Mouse (Mus musculus): ENCODE results near the gene Cep126. TPM values are rescaled to one million over a fixed set of nuclear protein-coding genes. Genes with fewer than 3 reads are reported as not detected.

Cep126 gene
- 1 to 10 TPM; 3.4 to 3.7 TPM for total RNA-seq (2021)
- long read RNA-seq, experiment 1, partial matches to known transcripts: 0 of 2 reads
- long read RNA-seq, experiment 1, other reads (novel, unspliced or antisense): 1 of 2 reads
- long read RNA-seq, experiment 2: 0 reads

- peak; percentile 86 to 88 for DNase-seq
These were observed at the start of gene Cep126 for GRCm38 (mm10) chr9:8134117-8134574. Cep126 (minus strand) TSS chr9:8134294.

DNA sequence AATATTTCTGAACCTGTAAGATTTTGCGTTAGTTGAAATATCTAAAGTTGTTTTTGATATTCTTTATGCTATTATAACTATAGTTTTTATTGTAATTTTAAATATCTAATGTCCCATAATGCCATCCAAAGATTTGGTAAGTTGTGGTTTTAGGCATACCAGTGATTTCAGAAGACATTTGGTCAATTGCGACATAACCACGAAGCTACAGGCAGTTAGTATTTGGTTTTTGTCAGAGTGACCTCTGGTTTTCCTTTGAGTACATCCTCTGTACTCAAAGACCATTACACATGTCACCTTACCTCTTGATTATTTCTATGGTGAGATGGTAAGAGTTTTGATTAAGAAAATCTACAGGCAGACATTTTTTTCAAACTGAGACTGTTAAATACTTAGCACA lies 45.5 kb upstream of the Cep126 start:
- DNase-seq: no peak

GRCm38 (mm10) chr9:8177099-8177498 lies 43.0 kb upstream of the Cep126 start:
- DNase-seq: no peak

DNA sequence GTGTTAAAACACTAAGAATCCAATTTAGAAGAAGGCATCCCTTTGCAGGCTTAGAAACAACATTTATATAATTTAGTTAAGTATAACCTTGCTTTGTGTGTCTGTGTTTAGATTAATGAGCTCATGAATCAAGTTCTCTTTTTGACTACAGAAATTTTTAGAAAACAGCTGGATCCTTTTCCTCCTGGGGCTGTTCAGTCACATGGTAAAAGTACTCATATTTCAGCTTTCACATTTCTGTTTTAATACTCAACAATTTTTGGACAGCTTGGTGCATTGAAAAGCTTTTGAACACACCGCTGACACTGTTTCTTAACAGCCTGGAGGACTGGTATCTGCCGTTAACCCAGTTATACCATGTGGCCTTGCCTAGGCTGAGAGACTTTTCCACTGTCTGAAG lies 22.9 kb upstream of the Cep126 start:
- DNase-seq: no peak

DNA sequence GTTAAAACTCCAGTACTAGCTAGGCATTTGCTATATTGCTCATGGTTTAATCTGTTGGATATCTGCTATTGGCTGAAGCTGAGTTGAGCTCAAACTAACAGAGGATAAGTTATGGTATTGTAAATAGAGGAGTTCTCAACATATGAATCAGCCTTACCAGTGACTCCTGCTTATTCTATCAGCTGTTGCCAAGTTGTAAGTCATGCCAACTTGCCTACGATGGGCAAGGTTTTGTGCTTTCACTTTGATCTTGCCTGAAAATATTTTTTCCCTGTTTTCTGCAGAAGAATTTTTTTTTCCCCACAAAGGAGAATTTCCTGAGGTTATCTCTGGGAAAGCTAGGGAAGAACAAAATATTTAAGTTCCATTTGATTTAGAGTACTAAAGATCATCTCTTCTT lies 5.4 kb upstream of the Cep126 start:
- no peak for DNase-seq

DNA sequence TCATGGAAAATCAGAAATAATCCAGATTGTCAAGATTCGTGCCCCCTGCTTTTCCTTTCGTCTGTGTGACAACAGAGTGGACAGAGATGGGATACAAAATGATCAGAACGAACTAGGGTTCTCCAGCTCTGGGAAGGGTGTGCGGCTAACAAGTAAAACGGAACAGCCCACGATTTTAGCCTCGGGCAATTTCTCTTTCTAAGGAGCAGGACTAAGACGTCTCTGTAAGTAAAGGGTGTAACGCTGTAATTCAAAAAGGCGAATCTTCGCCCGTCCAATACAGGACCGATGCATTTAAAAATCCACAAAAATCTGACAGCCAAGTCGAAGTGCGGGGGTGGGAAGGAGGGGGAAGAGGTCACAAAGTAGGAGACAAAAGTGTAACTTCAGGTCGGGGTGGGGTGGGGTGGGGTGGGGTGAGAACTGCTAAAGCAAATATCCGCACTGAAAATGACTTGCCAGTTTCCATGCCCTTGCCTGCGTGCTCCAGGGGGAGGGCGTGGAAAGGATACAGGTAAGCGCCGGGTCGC lies 443 bp downstream of the Cep126 start:
- no peak for DNase-seq

- DNase-seq: no peak
These were observed 10.6 kb downstream of the Cep126 start for GRCm38 (mm10) chr9:8123495-8123894.

GRCm38 (mm10) chr9:8114516-8114915 lies 19.6 kb downstream of the Cep126 start:
- no peak for DNase-seq

- no peak for DNase-seq
These were observed 31.0 kb downstream of the Cep126 start for GRCm38 (mm10) chr9:8103050-8103449.

DNA sequence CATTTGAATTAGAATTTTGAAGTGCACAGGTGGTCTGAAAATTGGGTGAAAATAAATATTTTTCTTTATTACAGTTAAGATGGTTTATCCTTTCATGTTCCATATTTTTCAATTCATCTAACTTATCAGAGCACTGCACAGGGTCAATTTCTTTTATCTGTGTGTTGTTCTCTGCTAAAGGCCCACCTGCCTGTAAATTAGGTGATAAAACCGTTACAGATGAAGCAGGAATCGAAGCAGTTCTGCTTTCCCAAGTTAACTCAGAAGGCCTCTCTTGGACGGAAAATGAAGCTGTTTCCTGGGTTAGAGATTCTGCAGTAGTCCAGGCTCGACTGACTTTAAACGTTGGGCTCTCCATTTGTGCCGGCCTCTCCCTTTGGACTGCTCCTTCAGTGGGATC lies 33.1 kb downstream of the Cep126 start:
- DNase-seq: no peak

DNA sequence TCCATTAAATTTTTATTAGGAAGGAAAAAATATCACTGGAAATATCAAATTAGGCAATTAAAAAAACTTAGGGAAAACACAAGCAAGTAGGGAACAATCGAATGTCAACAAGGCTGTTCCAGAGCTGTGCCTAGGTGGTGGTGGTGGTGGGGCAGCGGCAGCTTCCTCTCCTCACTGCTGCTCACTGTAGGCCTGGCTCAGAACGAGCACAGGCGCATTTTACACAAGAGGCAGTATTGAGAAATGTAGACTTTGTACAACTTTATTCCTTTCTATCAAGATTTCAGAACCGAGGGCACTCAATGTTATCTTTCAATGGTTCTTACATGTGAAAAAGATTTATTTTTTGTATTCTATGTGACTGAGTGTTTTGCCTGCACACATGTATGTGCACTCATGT lies 55.2 kb downstream of the Cep126 start:
- no peak for DNase-seq

DNA sequence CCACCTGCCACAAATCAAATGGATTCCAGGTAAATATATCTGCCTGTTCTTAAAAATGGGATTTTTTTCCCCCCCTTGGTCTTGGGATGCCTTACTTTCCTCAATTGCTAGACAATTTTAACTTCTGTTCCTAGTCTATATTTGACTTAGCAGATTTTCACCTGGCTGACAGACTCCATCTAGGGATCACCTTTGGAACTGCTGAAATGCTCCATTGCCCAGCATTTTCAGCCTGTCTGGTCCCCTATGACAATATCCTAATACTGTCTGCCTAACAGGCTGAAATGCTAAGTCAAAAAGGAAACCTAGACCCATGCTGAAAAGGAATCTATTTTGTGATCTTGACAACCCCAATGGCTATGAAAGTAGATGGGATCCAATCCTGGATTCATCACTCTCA lies 59.7 kb downstream of the Cep126 start:
- peak; percentile 10 to 40 for DNase-seq

DNA sequence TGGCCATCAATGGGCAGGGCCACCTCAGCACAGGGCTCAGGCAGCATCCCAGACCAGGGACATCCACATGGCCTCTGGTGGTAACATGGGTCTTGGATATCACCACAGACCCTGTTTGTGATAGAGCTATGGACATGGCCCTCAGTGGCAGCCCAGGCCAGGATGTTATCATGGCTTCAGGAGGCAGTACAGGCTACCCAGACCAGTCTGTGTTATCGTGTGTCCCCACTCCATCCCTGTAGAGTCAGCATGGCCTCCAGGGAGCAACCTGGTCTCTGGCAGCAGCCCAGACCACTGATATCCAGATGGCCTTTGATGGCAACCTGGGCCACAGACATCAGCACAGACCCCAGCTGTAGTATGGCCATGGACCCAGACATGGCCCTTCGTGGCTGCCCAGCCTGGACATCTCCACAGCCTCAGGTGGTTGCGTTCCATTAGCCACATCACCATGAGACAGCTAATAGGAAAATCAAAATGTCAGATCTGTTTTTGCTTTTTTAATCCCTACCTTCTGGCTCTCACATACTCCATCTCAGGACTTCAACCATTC lies 60.8 kb downstream of the Cep126 start:
- no peak for DNase-seq

DNA sequence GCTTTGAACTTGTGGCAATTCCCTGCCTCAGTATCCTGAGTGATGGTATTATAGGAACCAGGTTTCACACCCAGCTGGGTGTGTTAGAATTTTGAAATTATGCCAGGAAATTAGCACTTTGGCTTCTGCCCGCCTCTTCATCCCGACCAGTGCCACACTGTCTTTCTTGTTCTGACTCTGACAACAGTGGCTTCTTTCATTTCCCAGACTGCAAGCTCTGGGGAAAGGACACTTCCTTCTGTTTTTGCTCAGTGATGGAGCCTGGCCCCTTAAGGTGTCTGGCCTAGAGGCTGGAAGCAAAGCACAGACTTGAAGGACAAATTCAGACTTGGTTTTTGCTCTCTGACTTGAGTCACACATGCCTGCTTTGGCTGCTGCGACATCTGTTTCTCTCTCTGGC lies 74.5 kb downstream of the Cep126 start:
- DNase-seq: no peak

GRCm38 (mm10) chr9:8054831-8055230 lies 79.3 kb downstream of the Cep126 start:
- DNase-seq: no peak

DNA sequence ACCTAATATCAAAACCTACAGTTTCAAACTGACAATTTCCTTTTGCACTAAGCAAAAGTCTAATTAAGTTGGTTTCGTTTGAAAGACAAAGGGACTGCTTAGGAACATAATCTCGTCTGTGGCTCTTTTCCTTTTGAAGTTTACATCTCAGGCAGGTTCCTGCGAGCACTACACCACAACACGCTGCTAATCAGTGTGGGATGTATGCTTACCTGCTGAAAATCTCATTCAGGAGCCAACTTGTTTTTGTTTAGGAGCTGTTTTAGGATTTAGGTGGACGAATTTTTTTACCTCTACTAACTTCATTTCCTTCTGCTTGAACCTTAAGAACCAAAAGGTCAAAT lies 91.1 kb downstream of the Cep126 start:
- DNase-seq: no peak

DNA sequence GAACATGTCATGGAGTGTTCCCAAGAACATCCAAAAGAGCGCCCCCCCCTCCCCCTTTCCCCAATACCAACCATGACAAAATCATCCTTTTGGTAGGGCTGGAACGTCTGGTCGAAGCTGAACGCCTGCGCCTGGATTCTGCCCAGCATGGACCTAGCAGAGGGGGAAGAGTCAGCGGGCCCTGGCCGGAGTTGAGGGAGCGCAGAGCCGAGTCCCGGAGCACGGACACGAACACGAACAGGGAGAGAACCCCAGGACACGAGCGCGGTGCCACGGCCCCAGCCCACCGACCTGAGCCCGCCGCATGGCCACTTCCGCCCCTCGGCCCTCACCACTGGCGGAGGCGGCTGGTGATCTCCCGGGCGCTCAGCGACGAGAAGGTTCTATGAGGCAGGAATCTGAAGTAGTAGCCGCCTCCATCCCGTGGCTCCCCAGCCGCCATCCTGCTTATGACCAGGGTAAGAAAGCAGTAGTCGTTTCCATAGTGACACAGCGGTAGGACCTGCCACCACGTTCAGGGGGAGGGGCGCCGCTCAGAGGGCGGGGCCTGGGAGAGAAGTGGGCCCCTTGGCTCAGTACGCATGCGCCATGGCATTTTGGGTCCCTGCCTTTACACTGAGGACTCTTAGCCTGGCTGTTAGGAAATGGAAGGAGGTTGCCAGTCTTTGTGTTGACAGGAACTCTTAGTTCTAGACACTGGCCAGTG lies 91.6 kb downstream of the Cep126 start, which contains the start of gene Cfap300:
TSS of gene Cfap300 (minus strand) at position 486 of the 706 bp plus-strand sequence.
- peak; percentile 97 to 98 for DNase-seq

GRCm38 (mm10) chr9:8035546-8035945 lies 98.5 kb downstream of the Cep126 start:
- no peak for DNase-seq

GRCm38 (mm10) chr9:8035091-8035490 lies 99.0 kb downstream of the Cep126 start:
- DNase-seq: no peak

- no peak for DNase-seq
These were observed 100.0 kb downstream of the Cep126 start for GRCm38 (mm10) chr9:8034143-8034542.

DNA sequence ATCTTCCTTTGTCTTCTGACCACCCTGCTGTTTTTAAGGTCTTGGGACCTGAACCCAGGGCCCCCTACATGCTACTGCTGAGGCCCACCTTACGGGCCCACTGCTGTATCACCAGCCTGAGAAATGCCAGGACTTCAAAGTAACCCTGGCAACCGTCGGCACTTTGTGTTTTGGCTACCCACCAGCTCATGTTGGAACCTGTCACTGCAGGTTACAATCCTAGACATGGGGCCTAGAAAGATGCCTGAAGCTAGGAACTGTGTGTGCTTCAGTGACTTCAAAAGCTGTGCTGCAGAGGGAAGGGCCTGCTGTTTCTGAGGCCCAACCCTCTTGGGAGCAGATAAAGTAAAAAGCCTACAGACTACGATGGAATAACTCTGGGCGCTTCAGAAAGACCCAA lies 101.2 kb downstream of the Cep126 start:
- no peak for DNase-seq
